Mouse (Mus musculus) C2C12 (cell line): ENCODE results near the gene Aebp1.

Experiments used
- CEBPB ChIP-seq: IDR thresholded peaks from one replicate; pipeline ENCODE4 v1.6.1; 2011; ENCODE audit warnings: low read depth, mild to moderate bottlenecking, control low read depth, moderate library complexity
- CTCF ChIP-seq: IDR thresholded peaks from one replicate; pipeline ENCODE4 v1.5.1; 2011; ENCODE audit not compliant: control insufficient read depth, insufficient read depth, insufficient read length
- FOSL1 ChIP-seq: IDR thresholded peaks from one replicate; pipeline ENCODE4 v1.8.0; 2011; ENCODE audit warnings: mild to moderate bottlenecking, low read length; ENCODE audit not compliant: poor library complexity, insufficient read depth, severe bottlenecking
- MAX ChIP-seq: IDR thresholded peaks from one replicate; pipeline ENCODE4 v1.6.1; 2011; ENCODE audit warnings: mild to moderate bottlenecking, control low read depth
- MYOG ChIP-seq: IDR thresholded peaks from one replicate; pipeline ENCODE4 v1.6.1; 2011; ENCODE audit not compliant: control insufficient read depth, insufficient read length; ENCODE audit errors: extremely low read depth
- USF1 ChIP-seq: IDR thresholded peaks from one replicate; pipeline ENCODE4 v1.6.1; 2011; ENCODE audit warnings: low read depth, mild to moderate bottlenecking, control low read depth, moderate library complexity

DNA sequence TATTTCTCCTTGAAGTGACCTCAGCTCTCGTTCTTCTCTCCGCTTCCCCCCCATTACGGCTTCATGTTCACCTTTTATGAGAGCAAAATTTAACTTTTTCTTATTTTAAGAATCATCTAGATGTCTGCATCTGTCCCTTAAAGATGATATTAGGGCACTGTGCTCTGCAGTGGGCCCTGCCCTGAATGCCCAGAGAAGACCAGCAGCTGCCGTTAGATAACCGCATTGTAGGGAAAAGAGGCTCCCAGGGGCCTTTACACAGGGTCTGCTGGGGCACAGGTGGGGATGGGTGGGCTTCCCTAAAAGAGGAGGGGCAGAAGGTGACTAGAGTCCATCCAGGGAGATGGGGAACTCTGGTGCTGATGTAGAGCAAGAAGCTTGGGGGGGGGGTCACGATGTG lies 32.1 kb downstream of the Aebp1 start:
- TF ChIP-seq CTCF (no peak), USF1 (no peak), MAX (no peak), CEBPB (no peak), FOSL1 (no peak), MYOG (no peak)
